Mouse (Mus musculus) adrenal gland, adult (tissue): ENCODE results near the gene Cds2.
"Not testable (repeated sequence)": the region's sequence is repeated elsewhere in the genome, so short reads cannot be mapped to it uniquely, and the experiment has no call there.

Experiments
- DNase-seq, 2 experiments: peaks; one replicate each; pipeline ENCODE4 v3.0.0; 2022 to 2023; ENCODE audit warnings: low spot score in 1 of 2; ENCODE audit not compliant: inconsistent age in 2 of 2

Gene Cds2

DNA sequence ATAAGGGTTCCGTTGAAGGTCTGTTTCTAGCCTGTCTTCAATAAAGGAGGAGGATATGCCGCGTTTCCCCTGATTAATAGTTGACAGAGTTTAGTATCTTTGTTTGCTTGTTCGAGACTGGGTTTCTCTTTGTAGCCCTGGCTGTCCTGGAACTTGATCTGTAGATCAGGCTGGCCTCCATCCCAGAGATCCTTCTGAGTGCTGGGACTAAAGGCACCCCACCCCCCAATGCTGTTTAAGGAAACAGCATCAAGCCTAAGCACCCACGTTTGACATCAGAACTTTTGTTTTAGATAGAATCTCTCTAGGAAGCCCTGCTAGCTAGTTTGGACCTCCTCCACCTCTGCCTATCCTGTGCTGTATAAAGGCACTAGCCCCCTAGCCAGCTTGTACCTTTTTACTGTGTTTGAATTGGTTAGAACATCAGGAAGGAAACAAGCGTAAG is 1.3 kb downstream of the Cds2 start:
- DNase-seq: no peak

DNA sequence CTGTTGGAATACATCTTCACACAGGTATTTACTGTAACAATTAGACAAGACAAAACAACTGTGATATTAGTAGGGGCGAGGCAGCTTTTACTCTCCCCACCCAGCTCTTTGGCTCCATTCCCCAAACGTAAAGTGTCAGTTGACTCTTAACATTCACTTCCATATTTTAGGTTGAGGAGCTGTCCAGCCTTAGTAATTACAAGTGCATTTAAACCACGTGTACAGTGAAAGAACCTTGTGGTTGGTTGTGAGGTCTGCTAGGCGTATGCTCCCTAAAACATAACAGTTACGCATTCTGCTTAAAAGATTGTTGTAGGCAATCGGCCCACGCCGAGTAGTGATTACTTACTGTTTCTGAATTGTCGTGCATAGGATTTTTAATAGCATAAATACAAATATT is 2.2 kb downstream of the Cds2 start:
- DNase-seq: no peak

DNA sequence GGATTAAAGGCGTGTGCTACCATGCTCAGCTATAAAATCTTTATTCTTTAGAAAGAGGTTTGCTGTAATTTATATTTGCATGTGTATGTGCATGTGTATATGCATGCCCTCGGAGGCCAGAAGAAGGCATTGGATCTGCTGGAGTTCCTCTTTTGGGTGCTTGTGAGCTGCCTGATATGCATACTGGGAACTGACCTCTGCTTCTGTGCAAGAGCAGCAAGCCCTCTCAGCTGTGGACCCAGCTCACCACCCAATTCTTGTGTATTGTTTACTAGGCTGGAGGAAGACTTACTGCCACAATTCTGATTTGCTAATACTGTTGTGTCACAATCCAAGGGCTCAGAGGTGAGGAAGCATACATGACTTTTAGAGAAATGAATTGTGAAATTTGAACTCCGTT is 3.1 kb downstream of the Cds2 start:
- peak in 1 of 2 experiments; percentile 53 for DNase-seq

DNA sequence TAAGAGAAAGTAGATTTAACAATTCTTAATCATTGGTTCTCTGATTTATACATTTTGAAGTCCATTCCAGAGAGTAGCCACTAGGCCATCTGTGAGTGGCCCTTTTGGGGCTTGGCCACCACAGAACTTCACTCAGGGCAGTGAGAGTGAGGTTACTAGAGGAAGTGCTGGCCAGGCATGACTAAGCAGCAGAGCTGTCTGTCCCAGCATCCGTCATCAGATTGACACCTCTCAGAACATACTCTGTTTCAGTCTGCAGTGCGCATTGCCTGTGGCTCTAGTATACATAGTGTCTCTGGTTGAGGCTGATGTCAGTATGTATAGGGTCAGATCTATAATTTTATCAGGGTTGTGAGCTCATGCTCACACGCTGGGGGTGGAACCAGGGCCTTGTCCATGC is 6.3 kb downstream of the Cds2 start:
- DNase-seq: peak; percentile 43 to 67

DNA sequence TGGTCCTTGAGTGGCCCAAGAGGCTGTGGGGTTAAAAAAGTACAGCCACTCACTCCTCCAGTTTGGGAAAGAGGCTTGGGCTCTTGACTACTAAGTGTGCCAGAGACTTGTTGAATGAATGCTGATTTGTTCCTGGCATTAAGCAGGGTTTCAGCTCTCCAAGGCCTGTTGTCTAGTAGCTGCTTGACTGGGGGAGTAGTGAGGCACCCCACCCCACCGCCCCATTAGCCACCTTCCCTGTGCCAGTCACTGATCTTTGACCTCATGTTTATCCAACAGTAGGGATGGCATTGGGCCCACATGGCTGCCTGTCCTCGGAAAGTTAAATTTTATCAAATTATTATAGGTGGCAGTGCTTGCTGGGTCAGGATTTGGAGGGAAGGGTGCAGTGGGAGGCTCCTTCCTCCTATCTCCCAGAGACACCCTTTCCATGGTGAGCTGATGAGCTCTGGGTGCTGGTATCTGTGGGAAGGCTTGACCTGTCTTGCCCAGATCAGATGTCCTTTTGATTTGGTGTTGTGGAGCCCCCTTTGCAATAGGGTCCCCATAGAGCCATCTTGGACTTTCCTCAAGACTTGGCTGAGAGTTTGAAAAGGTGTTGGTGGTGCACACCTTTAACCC is 7.5 kb downstream of the Cds2 start:
- DNase-seq: peak in 1 of 2 experiments; percentile 35

DNA sequence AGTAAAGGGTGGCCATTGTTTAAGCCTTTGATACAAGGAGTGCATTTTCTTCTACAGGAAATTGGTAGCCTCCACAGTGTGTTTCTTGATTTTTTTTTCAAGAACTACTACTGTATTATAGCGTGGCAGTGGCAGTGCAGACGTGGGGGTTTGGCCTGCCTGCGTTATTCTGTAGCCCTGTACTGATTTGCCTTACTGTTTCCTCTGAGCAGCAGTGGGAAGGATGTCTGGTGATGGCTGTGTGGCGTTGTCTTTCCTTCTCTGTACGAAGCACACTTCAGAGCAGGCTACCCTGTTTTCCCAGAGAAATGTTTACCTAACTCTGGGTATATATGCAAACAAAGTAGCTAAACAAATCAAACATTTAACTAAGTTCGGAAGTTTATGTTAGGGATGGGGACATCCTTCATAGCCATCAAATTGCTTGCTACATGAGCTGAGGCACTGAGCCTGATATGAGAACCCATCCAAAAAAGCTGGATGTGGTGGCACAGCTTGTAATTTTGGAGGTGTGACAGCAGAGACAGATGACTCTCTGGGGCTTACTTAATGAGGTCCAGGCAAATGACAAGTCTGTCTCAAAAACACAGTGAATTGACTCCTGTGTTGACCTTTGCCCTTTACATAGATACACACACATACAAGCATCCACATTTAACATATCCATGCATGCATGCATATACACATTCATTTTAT is 9.9 kb downstream of the Cds2 start:
- DNase-seq: no peak

DNA sequence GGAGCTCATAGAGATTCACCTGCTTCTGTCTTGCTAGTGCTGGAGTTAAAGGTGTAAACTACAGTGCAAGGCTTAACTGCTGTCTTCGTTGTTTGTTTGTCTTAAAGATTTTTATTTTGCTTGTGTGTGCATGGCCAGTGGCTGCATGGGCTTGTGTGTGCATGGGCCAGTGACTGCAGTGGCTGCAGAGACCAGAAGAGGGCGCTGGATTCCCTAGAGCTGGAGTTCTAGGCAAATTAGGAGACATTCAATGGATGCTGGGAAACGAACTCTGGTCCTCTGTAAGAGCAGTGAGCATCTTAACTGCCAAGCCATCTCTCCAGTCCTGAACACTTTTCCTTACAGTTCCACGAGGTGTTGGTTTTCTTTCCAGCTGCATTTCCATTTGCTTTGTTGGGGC is 12.6 kb downstream of the Cds2 start:
- DNase-seq: no peak

DNA sequence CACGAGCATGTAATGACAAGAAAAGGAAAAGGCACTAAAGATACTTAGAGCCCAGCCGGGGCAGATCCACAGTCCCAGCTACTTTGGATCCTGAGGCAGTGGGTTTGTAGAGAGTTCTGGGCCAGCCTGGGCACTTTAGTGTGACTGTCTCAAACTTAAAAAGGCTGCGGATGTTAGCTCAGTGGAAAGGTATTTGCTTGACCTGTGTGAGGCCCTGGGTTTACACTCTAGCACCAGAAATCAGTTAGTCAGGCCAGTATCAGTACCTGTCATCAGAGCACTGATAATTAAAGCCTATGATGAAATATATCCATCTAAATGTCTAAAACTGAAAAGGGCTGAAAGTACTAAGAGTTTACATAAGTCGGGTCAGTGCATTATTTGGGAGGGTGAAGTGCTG is 13.3 kb downstream of the Cds2 start:
- no peak for DNase-seq

DNA sequence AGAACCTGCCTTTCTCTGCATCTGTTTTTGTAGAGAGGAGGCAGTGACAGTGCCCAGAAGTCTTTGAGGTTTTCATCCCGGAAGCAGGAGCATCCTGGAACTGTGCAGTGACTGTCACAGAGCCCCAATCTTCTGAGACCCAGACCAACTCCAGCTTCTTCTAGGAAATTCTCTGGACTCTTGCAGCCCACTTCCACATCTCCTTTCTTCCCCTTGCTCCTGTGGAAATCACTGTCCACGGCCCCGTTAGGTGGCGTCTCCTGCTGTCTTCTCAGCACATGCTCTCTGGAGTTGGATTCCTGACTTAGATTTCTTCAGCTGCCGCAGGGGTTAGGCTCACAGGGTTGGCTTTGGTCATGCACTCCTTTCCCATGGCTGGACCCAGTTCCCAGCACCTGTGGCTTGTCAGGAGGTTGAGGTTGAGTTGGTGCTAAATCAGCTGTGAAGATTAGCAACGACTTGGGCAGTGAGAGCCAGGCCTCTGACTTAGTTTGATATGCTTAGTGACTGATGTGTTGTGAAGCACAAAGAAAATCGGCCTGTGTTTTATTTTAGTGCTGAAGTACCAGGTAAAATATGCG is 15.4 kb downstream of the Cds2 start:
- DNase-seq: no peak

DNA sequence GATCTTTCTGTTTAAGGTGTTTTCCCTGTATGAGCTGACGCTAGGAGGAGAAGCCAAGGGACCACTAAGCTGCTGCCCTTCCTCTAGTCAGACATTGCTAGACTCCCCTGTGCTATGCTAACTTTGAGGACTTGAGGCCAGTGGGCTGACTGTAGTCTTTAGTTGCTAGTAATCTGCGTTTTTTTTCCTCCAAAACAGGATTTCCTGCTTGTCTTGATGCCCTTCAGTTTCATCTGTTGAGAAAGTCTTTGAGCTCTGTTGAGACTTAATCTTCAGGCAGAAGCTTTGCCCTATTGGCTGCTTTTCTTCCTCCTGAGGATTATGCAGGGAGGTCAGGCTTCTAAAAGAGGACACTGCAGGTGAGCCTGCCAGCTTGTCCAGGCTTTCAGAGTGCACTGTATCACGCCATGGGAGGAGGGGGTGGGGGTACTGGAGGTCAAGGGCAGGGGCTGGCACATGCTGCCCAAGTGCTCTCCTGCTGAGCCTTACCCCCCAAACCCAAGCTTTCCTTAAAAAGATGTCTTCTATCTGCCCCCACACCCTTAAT is 16.5 kb downstream of the Cds2 start:
- DNase-seq: no peak

DNA sequence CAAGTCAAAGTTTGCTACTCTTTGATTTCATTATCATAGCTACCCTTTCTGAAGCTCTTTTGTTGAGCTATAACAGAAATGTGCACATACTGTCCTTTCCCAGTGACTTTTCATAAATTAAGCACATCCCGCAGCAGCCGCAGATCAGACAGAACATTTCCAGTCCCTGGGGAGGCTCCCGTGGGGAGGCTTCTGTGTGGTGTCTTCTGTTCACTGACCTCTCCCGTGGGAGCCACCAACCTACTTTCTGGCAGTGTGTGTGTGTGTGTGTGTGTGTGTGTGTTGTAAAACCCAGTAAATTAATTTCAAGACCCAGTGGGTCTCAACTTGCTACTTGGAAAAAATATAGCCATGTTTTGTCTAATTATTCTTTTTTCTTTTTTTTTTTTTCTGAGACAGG is 17.0 kb downstream of the Cds2 start:
- no peak for DNase-seq

DNA sequence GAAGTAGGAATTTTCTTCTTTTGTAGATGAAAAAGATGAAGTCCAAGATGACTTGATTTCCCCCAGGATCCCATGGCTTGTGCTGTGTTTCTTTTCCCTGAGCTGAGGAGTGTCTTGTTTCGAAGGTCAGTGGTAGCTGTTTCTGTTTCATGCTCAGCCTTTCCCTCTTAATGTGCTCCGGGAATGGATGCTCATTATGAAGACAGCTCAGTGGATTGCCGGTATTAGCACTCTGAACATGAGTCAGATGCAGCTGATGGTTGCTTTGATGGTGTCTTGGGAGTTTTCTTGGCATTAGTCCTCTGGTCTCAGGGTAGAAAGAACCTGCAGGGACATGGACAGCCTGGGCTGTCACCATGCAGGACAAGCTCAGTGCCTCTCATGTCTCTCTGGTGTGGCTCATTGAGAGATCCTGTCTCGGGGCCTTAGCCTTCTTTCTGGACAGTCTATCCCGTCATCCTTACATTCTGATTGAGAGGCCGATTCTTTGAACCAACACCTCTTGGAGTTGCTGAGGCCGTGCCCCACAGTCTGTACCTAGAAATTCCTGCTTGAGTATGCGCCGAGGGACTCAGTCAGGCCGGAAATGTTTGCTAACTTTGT is 17.7 kb downstream of the Cds2 start:
- DNase-seq: no peak

DNA sequence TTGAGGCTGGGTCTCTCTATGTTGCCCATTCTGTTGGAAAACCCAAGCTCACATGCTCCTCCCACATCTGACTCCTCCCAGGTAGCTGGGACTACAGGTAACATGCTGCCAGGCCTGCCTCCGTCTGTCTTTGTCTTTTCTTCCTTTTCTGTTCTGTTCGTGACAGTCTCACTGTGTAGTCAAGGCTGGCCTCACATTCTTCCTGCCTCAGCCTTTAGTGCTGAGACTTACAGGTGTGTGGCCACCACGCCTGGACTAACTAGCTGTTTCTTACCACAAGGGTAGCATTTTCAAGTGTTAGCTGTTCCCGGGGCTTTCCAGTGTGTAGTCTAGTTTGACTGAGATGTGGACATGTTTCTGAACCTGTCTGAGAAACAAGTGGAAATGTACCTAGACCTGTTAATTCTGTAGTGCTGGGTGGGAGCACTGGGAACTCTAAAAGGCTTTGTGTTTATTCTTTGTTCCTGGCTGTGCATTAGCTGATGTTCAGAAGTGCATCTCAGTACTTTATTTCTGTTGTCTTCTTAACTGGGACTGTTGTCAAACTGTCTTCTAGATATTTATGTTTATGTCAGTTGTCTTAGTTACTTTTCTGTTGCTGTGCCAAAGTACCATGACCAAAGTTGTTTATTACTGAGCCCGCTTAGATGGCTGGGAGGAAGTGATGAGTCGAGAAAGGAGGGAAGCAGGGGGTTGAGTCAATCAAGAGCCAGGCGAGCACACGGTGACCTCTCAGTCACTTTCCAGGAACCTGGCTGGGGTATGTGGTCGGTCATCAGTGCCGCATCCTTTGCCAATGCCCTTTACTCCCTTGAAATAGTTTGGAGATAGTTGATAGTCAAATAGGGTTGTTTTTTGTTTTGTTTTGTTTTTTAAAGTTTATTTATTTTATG is 18.9 kb downstream of the Cds2 start:
- DNase-seq: no peak

DNA sequence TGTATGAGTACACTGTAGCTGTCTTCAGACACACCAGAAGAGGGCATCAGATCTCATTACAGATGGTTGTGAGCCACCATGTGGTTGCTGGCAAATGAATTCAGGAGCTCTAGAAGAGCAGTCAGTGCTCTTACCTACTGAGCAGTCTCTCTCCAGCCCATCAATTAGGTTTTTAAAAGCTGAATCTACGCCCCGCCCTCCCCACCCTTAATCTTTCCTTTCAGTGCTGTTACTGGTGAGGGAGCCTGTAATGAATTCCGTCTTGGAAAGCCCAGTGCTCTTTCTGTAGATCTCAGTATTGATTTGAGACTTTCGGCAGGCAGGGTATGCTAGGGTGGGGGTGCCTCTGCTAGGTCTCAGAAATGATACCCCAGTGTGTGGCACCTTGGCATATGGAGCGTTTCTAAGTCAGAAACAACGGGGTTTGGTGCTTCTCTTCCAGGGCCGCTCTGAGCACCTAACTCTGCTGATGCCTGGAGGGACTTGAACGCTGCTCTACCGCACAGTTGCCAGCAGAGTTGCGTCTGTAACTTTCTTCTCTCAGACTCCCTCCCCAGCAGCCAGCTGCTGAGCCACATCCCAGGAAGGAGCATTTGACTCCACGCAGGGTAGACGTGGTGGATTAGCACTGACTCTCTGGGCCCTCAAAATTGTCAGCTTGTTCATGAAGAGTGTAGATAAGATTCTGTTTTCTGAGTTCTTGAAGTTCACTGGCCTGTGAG is 19.7 kb downstream of the Cds2 start:
- peak in 1 of 2 experiments; percentile 45 for DNase-seq

DNA sequence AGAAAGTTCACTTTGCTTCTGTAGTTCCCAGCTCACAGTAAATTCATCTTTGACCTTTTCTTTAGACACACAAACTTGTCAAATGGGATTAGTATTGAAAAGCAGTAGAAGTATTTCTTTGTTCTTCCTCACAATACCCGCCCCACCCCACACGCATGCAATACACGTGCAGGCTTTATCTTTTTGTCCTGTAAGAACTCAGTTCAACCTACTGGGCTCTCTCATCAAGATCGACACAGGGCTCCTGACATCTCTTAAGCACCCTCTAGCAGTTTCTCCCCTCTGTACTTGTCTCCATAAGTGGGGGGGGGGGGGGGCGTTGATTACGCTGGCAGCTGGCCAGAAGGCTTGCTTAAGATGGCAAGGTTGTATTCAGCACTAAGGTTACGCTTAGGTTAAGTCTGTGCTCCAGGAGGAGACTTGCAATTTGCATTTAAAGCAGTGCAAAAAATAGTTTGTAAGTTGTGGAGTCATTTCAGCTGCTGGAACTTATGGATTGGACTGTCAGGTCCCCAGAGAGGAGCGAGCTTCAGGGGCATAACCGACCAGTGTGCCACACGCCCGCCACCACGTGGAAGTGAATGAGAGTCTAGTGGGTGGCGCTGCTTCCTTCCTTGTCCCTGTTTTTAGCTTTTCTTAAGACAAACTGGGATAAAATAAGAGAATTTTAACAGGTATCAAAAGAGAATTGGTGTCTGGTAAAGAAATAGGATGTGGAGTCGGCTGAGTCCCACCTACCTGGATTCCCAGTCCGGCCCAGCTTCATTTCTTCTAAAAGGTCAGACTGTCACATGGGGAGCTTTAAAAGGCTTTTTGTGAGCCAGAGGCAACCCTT is 20.5 kb downstream of the Cds2 start:
- DNase-seq: no peak

DNA sequence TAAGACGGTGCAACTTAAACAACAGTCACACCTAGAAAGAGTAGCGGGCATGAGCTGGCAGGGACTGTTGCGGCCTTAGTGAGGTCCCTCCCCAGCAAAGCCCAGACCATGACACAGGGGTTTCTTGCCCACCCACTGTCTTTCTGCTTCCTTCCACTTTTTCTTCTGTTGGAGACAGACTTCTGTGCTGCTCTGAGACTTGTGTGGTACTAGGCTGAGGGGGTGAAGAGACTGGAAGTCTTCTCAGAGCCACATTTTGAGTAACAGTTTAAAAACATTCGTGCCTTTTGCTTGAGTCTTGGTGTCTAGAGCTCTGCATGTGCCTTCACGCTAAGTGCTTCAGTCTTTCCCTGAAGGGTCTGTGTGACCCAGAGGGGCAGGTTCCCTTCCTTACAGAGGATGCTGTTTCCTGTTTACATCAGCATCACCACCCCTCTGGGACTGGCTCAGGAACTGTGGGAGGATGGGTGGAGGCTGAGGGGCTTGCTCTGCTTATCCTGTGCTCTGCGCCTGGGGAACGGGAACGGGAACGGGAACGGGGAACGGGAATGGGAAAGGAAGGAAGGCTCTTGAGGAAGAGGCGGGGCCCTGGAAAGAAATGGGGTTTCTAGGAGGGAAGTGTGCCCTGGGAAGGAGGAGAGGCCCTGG is 21.7 kb downstream of the Cds2 start:
- peak; percentile 53 to 67 for DNase-seq

DNA sequence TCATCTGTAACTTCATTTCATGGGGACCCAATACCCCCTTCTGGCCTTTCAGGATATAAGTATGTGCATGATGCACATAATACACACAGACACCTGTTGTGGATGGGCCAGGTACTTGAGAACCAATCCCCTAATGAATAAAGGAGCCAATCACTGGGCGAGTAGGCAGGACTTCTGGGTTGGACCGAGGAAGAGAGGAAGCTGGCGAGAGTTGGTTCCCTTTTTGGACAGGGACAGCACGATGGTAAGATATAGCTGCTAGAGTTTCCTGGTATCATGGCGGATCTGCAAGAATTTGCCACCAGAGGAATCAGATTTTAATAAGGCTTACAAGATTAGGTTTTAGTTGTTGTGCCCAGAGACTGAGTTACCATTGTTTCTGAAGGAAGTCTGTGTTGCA is 22.8 kb downstream of the Cds2 start:
- DNase-seq: not testable (repeated sequence)

DNA sequence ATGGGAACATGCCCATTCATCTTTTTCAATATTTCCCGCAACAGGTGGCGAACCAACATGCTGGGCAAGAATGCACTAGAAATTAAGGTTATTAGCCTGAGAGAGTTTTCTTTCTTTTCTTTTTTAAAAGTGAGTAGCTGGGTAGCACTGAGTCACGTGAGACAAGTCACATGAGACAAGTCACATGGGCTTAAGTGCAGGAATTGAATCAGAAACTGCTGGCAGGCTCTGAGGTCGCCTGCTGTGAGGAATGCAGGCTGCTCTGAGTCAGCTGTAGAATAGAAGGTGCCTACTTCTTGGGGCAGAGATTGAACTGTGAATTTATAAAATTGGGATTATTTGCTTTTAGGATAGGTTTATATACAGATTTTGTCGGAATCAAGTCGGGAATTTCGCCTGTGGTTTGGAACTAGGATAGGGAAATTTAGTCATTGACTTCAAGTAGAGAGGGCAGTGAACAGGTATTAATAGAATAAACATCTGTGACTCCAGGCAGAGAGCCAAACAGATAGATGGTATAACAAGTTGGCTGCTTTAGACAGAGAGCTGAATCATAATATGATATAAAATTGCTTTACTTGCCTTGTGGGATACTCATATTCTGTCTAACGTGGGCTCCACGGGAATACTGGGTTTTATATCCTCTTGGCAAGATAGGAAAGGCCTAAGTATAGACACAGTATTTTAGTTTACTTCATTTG is 23.6 kb downstream of the Cds2 start:
- DNase-seq: peak in 1 of 2 experiments; percentile 57
